Mouse (Mus musculus): ENCODE data around the gene Flii. TPM values are rescaled to one million over a fixed set of nuclear protein-coding genes. Genes with fewer than 3 reads are reported as not detected.

Gene Flii
- total and polyA plus RNA-seq, 3 experiments, result 71.8 to 111 TPM; not detected in 1

DNA sequence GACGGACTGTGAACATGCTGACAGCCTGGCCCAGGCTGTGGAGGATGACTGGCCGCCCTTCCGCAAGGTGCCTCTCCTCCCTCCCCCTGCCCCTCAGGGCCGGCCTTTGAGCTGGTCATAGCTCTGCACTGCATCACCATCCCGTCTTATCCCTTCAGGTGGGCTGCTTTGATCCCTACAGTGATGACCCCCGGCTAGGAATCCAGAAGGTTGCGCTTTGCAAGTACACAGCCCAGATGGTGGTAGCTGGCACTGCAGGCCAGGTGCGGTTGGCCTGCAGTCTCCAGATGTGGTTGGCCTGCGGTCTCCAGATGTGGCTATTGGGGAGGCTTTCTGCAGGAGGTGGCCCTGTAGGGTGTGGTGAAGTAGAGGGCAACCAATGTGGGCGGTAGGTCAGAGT lies 18.4 kb downstream of the Flii start:
- Histone ChIP-seq H3K4me3 (ENCODE audit: control insufficient read depth in 1 of 2, insufficient read depth in 1 of 2, low read depth in 2 of 2, low read length in 2 of 2) (no peak overlapping the region), H3K9me3 (replicated peaks; ENCODE audit: insufficient read depth, low read length) (no peaks in the 10 kb centered on the region), H3K36me3 (ENCODE audit: control insufficient read depth in 1 of 2, insufficient read depth in 2 of 2, low read length in 2 of 2) (peaks cover 0 to 2% of the 10 kb centered on the region in 2 experiments; a peak in 1 of 4 replicates), H3K9ac (ENCODE audit: control insufficient read depth, low read depth, low read length, poor library complexity, severe bottlenecking) (no peak overlapping the region), H3K27ac (ENCODE audit: control insufficient read depth, low read depth, low read length) (no peak overlapping the region), H3K79me2 (ENCODE audit: control insufficient read depth, insufficient read depth, low read length, poor library complexity) (no peaks in the 10 kb centered on the region), H3K27me3 (ENCODE audit: control insufficient read depth in 1 of 2, insufficient read depth in 2 of 2, low read length in 2 of 2) (no peaks in the 10 kb centered on the region), H3K4me1 (ENCODE audit: control insufficient read depth in 1 of 2, insufficient read depth in 2 of 2, low read length in 2 of 2) (no peaks in the 10 kb centered on the region)
- no peak for DNase-seq (ENCODE audit: low read depth, low spot score)
- no peak for TF ChIP-seq TAL1 (IDR thresholded peaks at IDR 0.05; ENCODE audit: low read length)
- no peak for TF ChIP-seq HCFC1 (IDR thresholded peaks at IDR 0.05; ENCODE audit: low read depth, low read length)
- TF ChIP-seq MAFK (IDR thresholded peaks at IDR 0.05; ENCODE audit: borderline replicate concordance, low read depth, low read length), result no peak
- no peak for TF ChIP-seq MYC (IDR thresholded peaks at IDR 0.05; ENCODE audit: low read depth, low read length)
- no peak for TF ChIP-seq ZMIZ1 (IDR thresholded peaks at IDR 0.05; ENCODE audit: low read depth, low read length)
- TF ChIP-seq CTCF (IDR thresholded peaks at IDR 0.05 in 2 of 3, conservative IDR thresholded peaks at IDR 0.05 in 1 of 3; ENCODE audit: control insufficient read depth in 1 of 3, insufficient read depth in 1 of 3, low read depth in 2 of 3, low read length in 3 of 3, poor library complexity in 1 of 3, severe bottlenecking in 1 of 3), result no peak
- no peak for TF ChIP-seq TCF12 (IDR thresholded peaks at IDR 0.05; ENCODE audit: low read depth, low read length)
- no peak for TF ChIP-seq E2F4 (IDR thresholded peaks at IDR 0.05; ENCODE audit: borderline replicate concordance, low read depth, low read length)

DNA sequence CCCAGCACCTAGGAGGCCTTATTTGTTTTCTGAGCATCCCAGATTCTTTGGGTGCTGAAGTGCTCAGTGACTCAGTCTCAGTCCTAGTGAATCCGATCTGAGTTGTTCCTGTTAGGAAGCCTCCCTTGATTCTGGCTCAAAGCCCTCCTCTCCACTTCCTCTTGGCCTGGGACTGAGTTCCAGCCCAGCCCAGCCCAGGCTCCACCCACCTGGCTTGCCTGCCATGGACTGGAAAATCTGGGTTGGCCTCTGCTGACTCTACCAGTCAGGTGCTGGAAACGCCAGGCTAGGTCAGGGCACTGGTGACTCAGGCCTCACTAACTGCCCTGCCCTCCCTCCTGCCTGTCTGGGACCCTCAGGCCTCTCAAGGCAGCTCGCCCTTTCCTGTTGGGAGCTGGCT lies 19.4 kb downstream of the Flii start:
- Histone ChIP-seq H3K9me3 (replicated peaks; ENCODE audit: insufficient read depth, low read length) (no peaks in the 10 kb centered on the region), H3K9ac (ENCODE audit: control insufficient read depth, low read depth, low read length, poor library complexity, severe bottlenecking) (no peak overlapping the region), H3K4me1 (ENCODE audit: control insufficient read depth in 1 of 2, insufficient read depth in 2 of 2, low read length in 2 of 2) (no peaks in the 10 kb centered on the region), H3K36me3 (ENCODE audit: control insufficient read depth in 1 of 2, insufficient read depth in 2 of 2, low read length in 2 of 2) (no peaks in the 10 kb centered on the region; a peak in 1 of 4 replicates), H3K27me3 (ENCODE audit: control insufficient read depth in 1 of 2, insufficient read depth in 2 of 2, low read length in 2 of 2) (no peaks in the 10 kb centered on the region), H3K79me2 (ENCODE audit: control insufficient read depth, insufficient read depth, low read length, poor library complexity) (no peaks in the 10 kb centered on the region), H3K27ac (ENCODE audit: control insufficient read depth, low read depth, low read length) (no peak overlapping the region), H3K4me3 (ENCODE audit: control insufficient read depth in 1 of 2, insufficient read depth in 1 of 2, low read depth in 2 of 2, low read length in 2 of 2) (no peak overlapping the region)
- peak; percentile 44 for DNase-seq (ENCODE audit: low read depth, low spot score)
- TF ChIP-seq E2F4 (IDR thresholded peaks at IDR 0.05; ENCODE audit: borderline replicate concordance, low read depth, low read length) (no peak), ZKSCAN1 (IDR thresholded peaks at IDR 0.05; ENCODE audit: low read depth, low read length) (no peak), ZMIZ1 (IDR thresholded peaks at IDR 0.05; ENCODE audit: low read depth, low read length) (no peak), ZNF384 (IDR thresholded peaks at IDR 0.05; ENCODE audit: low read depth, low read length) (no peak), MAFK (IDR thresholded peaks at IDR 0.05; ENCODE audit: borderline replicate concordance, low read depth, low read length) (no peak), ELF1 (IDR thresholded peaks at IDR 0.05; ENCODE audit: low read depth, low read length) (no peak), CHD2 (IDR thresholded peaks at IDR 0.05; ENCODE audit: low read length) (no peak), USF2 (IDR thresholded peaks at IDR 0.05; ENCODE audit: borderline replicate concordance in 1 of 2, insufficient read depth in 1 of 2, low read depth in 1 of 2, low read length in 2 of 2) (no peak), MAZ (IDR thresholded peaks at IDR 0.05; ENCODE audit: low read depth, low read length) (no peak), SMC3 (IDR thresholded peaks at IDR 0.05; ENCODE audit: low read depth, low read length) (no peak), TAL1 (IDR thresholded peaks at IDR 0.05; ENCODE audit: low read length) (no peak), NRF1 (IDR thresholded peaks at IDR 0.05; ENCODE audit: insufficient read depth, low read depth, low read length, poor library complexity, severe bottlenecking) (no peak), KAT2A (conservative IDR thresholded peaks at IDR 0.05; ENCODE audit: low read depth, low read length) (no peak), MYC (IDR thresholded peaks at IDR 0.05; ENCODE audit: low read depth, low read length) (no peak), BHLHE40 (IDR thresholded peaks at IDR 0.05; ENCODE audit: borderline replicate concordance, low read depth, low read length) (no peak), UBTF (IDR thresholded peaks at IDR 0.05; ENCODE audit: borderline replicate concordance, insufficient read depth, low read depth, low read length) (no peak), ETS1 (IDR thresholded peaks at IDR 0.05; ENCODE audit: low read depth, low read length) (no peak), POLR2AphosphoS5 (IDR thresholded peaks at IDR 0.05; ENCODE audit: borderline replicate concordance, low read depth, low read length) (no peak), MAX (IDR thresholded peaks at IDR 0.05; ENCODE audit: low read length) (no peak)

Measured in MEL (cell line).